Mouse (Mus musculus) midbrain, embryonic 12.5 days (tissue): ENCODE measurements around the gene Mypn. TPM values are rescaled to one million over a fixed set of nuclear protein-coding genes. Genes with fewer than 3 reads are reported as not detected.

Source experiments
- ATAC-seq: fragments of 200-750 bp; cut with Nextera tagmentation; 2 replicates; pipeline ENCODE4 v1.8.0; 2017; ENCODE audit warnings: low read depth, moderate TSS enrichment, moderate library complexity; ENCODE audit not compliant: low FRiP score
- H3K27ac ChIP-seq: fragments of 300-500 bp; sonication (generic); replicated peaks from 2 replicates; pipeline ENCODE4 v1.5.1; 2016; ENCODE audit warnings: mild to moderate bottlenecking
- H3K27me3 ChIP-seq: fragments of 300-500 bp; sonication (generic); 2 replicates; pipeline ENCODE4 v1.6.1; 2016; ENCODE audit warnings: mild to moderate bottlenecking
- H3K36me3 ChIP-seq: fragments of 300-500 bp; sonication (generic); 2 replicates; pipeline ENCODE4 v1.6.1; 2016
- H3K4me1 ChIP-seq: fragments of 300-500 bp; sonication (generic); 2 replicates; pipeline ENCODE4 v1.6.1; 2016
- H3K4me2 ChIP-seq: fragments of 300-500 bp; sonication (generic); replicated peaks from 2 replicates; pipeline ENCODE4 v1.6.1; 2016; ENCODE audit warnings: mild to moderate bottlenecking, moderate library complexity
- H3K4me3 ChIP-seq: fragments of 300-500 bp; sonication (generic); 2 replicates; pipeline ENCODE4 v1.5.1; 2016; ENCODE audit warnings: mild to moderate bottlenecking
- H3K9ac ChIP-seq: fragments of 300-500 bp; sonication (generic); replicated peaks from 2 replicates; pipeline ENCODE4 v1.6.1; 2016; ENCODE audit warnings: mild to moderate bottlenecking, moderate library complexity
- H3K9me3 ChIP-seq: fragments of 300-500 bp; sonication (generic); 2 replicates; pipeline ENCODE4 v1.6.1; 2016; ENCODE audit warnings: mild to moderate bottlenecking
- WGBS: fragments of 180-500 bp; shearing (Covaris S2); methylation state at CpG from one replicate; pipeline ENCODE4 v1.1.7; 2016; 5-methylcytosine and 5-hydroxymethylcytosine counted together
- polyA plus RNA-seq: library from polyadenylated mRNA; unstranded; fragments of >200 nt; fragmentation: Nextera tagmentation; extraction: Ambion mirVana; gene quantifications from 2 replicates; pipeline ENCODE4 v1.2.1, GENCODE M21; 2016

Gene Mypn
- polyA plus RNA-seq, 1 experiment from 2014 or later: 0.13 TPM

- H3K27ac ChIP-seq: no peak overlapping the region
- H3K36me3 ChIP-seq: no peaks in the 10 kb centered on the region
- ATAC-seq: no peak
- 83% methylated on average over 2 of the region's 2 CpGs for WGBS
- H3K4me3 ChIP-seq: no peak overlapping the region
- H3K9me3 ChIP-seq: no peaks in the 10 kb centered on the region
- H3K4me2 ChIP-seq: no peak overlapping the region
- peaks cover 10% of the 10 kb centered on the region for H3K4me1 ChIP-seq
- H3K9ac ChIP-seq: no peak overlapping the region
- H3K27me3 ChIP-seq: peaks cover 21% of the 10 kb centered on the region
Measured at GRCm38 (mm10) chr10:63096757-63097156, 107.0 kb downstream of the Mypn start.

- ATAC-seq: no peak
- Histone ChIP-seq H3K9me3 (no peaks in the 10 kb centered on the region), H3K9ac (no peak overlapping the region), H3K4me1 (peaks cover 19% of the 10 kb centered on the region), H3K36me3 (no peaks in the 10 kb centered on the region), H3K4me2 (no peak overlapping the region), H3K27me3 (peaks cover 5% of the 10 kb centered on the region; the same call in 1 of the 2 replicates), H3K4me3 (no peak overlapping the region), H3K27ac (no peak overlapping the region)
- WGBS: 74% methylated on average over 10 of the region's 10 CpGs
Measured at GRCm38 (mm10) chr10:63092616-63093550, 110.9 kb downstream of the Mypn start.

GRCm38 (mm10) chr10:63091915-63092314, 111.8 kb downstream of the Mypn start:
- no peak for ATAC-seq
- peaks cover 19% of the 10 kb centered on the region for H3K4me1 ChIP-seq
- no peaks in the 10 kb centered on the region for H3K27me3 ChIP-seq
- no peak overlapping the region for H3K4me3 ChIP-seq
- no peak overlapping the region for H3K9ac ChIP-seq
- no peaks in the 10 kb centered on the region for H3K9me3 ChIP-seq
- no peaks in the 10 kb centered on the region for H3K36me3 ChIP-seq
- H3K27ac ChIP-seq: no peak overlapping the region
- no peak overlapping the region for H3K4me2 ChIP-seq
- WGBS: 78% methylated on average over 7 of the region's 7 CpGs

GRCm38 (mm10) chr10:63089758-63090571, 113.8 kb downstream of the Mypn start:
- H3K36me3 ChIP-seq: no peaks in the 10 kb centered on the region
- peaks cover 19% of the 10 kb centered on the region for H3K4me1 ChIP-seq
- peak overlapping the region; percentile 32; the same call in 1 of the 2 replicates for H3K9ac ChIP-seq
- H3K4me2 ChIP-seq: peak overlapping the region; percentile 51
- WGBS: 3% methylated on average over 26 of the region's 26 CpGs
- no peaks in the 10 kb centered on the region for H3K9me3 ChIP-seq
- H3K4me3 ChIP-seq: peak overlapping the region; percentile 27
- H3K27me3 ChIP-seq: no peaks in the 10 kb centered on the region
- H3K27ac ChIP-seq: peak overlapping the region; percentile 52
- ATAC-seq: peak; percentile 35; the same call in 1 of the 2 replicates

GRCm38 (mm10) chr10:63089103-63089757, 114.5 kb downstream of the Mypn start:
- no peaks in the 10 kb centered on the region for H3K9me3 ChIP-seq
- H3K27me3 ChIP-seq: no peaks in the 10 kb centered on the region
- H3K27ac ChIP-seq: peak overlapping the region; percentile 52
- peak; percentile 64 for ATAC-seq
- H3K4me1 ChIP-seq: peaks cover 19% of the 10 kb centered on the region
- no peaks in the 10 kb centered on the region for H3K36me3 ChIP-seq
- H3K4me3 ChIP-seq: peak overlapping the region; percentile 27
- H3K4me2 ChIP-seq: peak overlapping the region; percentile 51
- peak overlapping the region; percentile 32; the same call in 1 of the 2 replicates for H3K9ac ChIP-seq
- WGBS: 23% methylated on average over 8 of the region's 8 CpGs

GRCm38 (mm10) chr10:63086304-63086703, 117.4 kb downstream of the Mypn start:
- Histone ChIP-seq H3K9me3 (no peaks in the 10 kb centered on the region), H3K27me3 (no peaks in the 10 kb centered on the region), H3K36me3 (no peaks in the 10 kb centered on the region), H3K9ac (no peak overlapping the region), H3K4me2 (no peak overlapping the region), H3K4me3 (no peak overlapping the region), H3K27ac (no peak overlapping the region), H3K4me1 (peaks cover 19% of the 10 kb centered on the region)
- WGBS: 83% methylated on average over 10 of the region's 10 CpGs
- no peak for ATAC-seq

- Histone ChIP-seq H3K4me3 (no peak overlapping the region), H3K4me1 (peaks cover 5% of the 10 kb centered on the region; the same call in 1 of the 2 replicates), H3K9me3 (no peaks in the 10 kb centered on the region), H3K4me2 (no peak overlapping the region), H3K27me3 (no peaks in the 10 kb centered on the region), H3K36me3 (no peaks in the 10 kb centered on the region), H3K27ac (no peak overlapping the region), H3K9ac (no peak overlapping the region)
- WGBS: 2% methylated on average over 5 of the region's 5 CpGs
- peak; percentile 90 for ATAC-seq
Measured at GRCm38 (mm10) chr10:63065988-63066387, 137.8 kb downstream of the Mypn start.

Other genes with a start within 250 kb of the Mypn start
- gene Rufy2, start 223.7 kb downstream of the Mypn start, polyA plus RNA-seq: 37.6 and 38.3 TPM in 2 replicates
- gene Hnrnph3, start 179.7 kb downstream of the Mypn start, polyA plus RNA-seq: 265 and 271 TPM in 2 replicates
- gene Pbld2, start 179.6 kb downstream of the Mypn start, polyA plus RNA-seq: 1.0 and 1.2 TPM in 2 replicates
- 1.2 TPM in 2 replicates for gene Pbld1, start 143.8 kb downstream of the Mypn start, polyA plus RNA-seq
- 0.70 and 1.5 TPM in 2 replicates for gene Atoh7, start 104.3 kb downstream of the Mypn start, polyA plus RNA-seq
- 43.5 and 45.2 TPM in 2 replicates for gene Herc4, start 39.9 kb upstream of the Mypn start, polyA plus RNA-seq
- 5.8 and 6.3 TPM in 2 replicates for gene Sirt1, start 177.8 kb upstream of the Mypn start, polyA plus RNA-seq
- gene Dnajc12, start 178.5 kb upstream of the Mypn start, polyA plus RNA-seq: 14.2 and 14.8 TPM in 2 replicates
- gene Gm7075, start 217.8 kb upstream of the Mypn start, polyA plus RNA-seq: not detected in 2 replicates
- 0.07 TPM in 1 of 2 replicates, not detected in the other for gene Ctnna3, start 226.1 kb upstream of the Mypn start, polyA plus RNA-seq